Mouse (Mus musculus) adrenal gland (tissue): ENCODE measurements around the gene Crebrf.

ENCODE experiments used
- intact Hi-C: fragments of 180-260 bp; cut with DNase I; formaldehyde crosslinking; loops from one replicate; pipeline ENCODE4 v1.15.1; 2025

The Crebrf gene

GRCm38 (mm10) chr17:26816810-26817209 lies 101.4 kb downstream of the Crebrf start:
- intact Hi-C loops: no loop called here

DNA sequence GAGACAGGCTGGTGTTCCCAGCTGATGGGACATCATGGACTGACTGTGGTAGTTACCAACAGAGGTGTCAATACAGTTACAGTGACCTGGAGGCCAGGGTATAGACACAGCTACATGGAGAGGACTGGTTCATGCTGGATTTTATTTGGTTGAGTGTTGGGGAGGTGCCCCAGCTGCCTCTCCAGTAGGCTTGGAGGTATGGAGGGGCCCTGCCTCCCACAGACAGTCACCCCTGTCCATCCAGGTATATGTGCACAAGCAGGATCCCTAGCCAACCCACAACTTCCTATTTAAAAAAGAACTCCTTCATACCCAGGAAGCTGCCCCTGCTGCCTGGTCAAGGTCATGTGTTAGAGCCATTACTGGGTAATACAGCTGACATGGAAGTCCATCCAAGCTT lies 102.3 kb downstream of the Crebrf start:
- intact Hi-C loops: no loop called here

DNA sequence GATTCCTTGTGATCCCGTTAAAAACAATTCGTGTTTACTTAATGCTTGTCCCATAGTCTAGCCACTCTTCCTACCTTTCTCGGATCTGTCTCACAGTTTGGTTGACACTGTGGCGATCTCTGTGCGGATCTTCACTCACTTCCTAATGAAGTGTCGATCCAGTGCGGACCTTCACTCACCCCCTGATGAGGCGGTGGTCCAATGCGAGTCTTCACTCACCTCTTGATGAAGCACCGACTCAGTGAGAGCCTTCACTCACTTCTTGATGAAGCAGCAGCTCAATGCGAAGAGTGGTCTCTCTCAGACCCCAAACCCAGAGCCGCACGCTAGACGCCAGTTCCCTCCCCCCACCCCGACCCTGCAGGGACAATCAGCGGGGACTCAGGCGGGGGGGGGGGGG lies 110.7 kb downstream of the Crebrf start:
- intact Hi-C loops: no loop called here
